Mouse (Mus musculus): ENCODE data around the gene Ptpn22. TPM values are rescaled to one million over a fixed set of nuclear protein-coding genes. Genes with fewer than 3 reads are reported as not detected.
"Not testable (repeated sequence)": the region's sequence is repeated elsewhere in the genome, so short reads cannot be mapped to it uniquely, and the experiment has no call there.

The Ptpn22 gene
- polyA plus RNA-seq (2015; fragmentation: Nextera tagmentation; extraction: Ambion mirVana) = 2.0 and 2.2 TPM in 2 replicates

GRCm38 (mm10) chr3:103858881-103859801 lies at the start of gene Ptpn22:
Gene Ptpn22, plus strand, starts transcription at chr3:103859795.
- Histone ChIP-seq H3K9ac (no peak within 1 kb of the TSS), H3K4me3 (replicated peaks) (peak within 1 kb of the TSS; percentile 4)
- no peak for DNase-seq

GRCm38 (mm10) chr3:103809799-103810150 lies 49.8 kb upstream of the Ptpn22 start:
- H3K9ac ChIP-seq = peak overlapping the region; percentile 94
- WGBS (ENCODE audit: insufficient replicate concordance) = 2% methylated on average over 14 of the region's 14 CpGs
- peak overlapping the region; percentile 73 for H3K4me2 ChIP-seq
- peak; percentile 63 for ATAC-seq (ENCODE audit: low read depth)
- peaks cover 45% of the 10 kb centered on the region for H3K36me3 ChIP-seq
- H3K27me3 ChIP-seq = no peaks in the 10 kb centered on the region
- H3K27ac ChIP-seq = peak overlapping the region; percentile 97
- H3K4me1 ChIP-seq (replicated peaks) = peaks cover 50% of the 10 kb centered on the region
- peak overlapping the region; percentile 85 for H3K4me3 ChIP-seq (replicated peaks)
- DNase-seq = no peak
- H3K9me3 ChIP-seq (replicated peaks) = no peaks in the 10 kb centered on the region

More at GRCm38 (mm10) chr3:103858881-103859801, at the start of gene Ptpn22:
- no peaks in the 10 kb centered on the region for H3K9me3 ChIP-seq (replicated peaks)
- H3K36me3 ChIP-seq = no peaks in the 10 kb centered on the region
- peak within 1 kb of the TSS; percentile 44 for H3K27ac ChIP-seq
- H3K4me2 ChIP-seq = peak within 1 kb of the TSS; percentile 25
- WGBS (ENCODE audit: insufficient replicate concordance) = 26% methylated on average over 12 of the region's 12 CpGs
- H3K4me1 ChIP-seq (replicated peaks) = peaks cover 9% of the 10 kb centered on the region; the same call in 1 of the 2 replicates
- peak; percentile 29; the same call in 1 of the 2 replicates for ATAC-seq (ENCODE audit: low read depth)
- no peaks in the 10 kb centered on the region for H3K27me3 ChIP-seq

- 67% methylated on average over 6 of the region's 6 CpGs for WGBS (ENCODE audit: insufficient replicate concordance)
- peak overlapping the region; percentile 73 for H3K4me2 ChIP-seq
- peak overlapping the region; percentile 94 for H3K9ac ChIP-seq
- H3K27me3 ChIP-seq = no peaks in the 10 kb centered on the region
- peak overlapping the region; percentile 85 for H3K4me3 ChIP-seq (replicated peaks)
- H3K4me1 ChIP-seq (replicated peaks) = peaks cover 41% of the 10 kb centered on the region
- peak overlapping the region; percentile 97 for H3K27ac ChIP-seq
- ATAC-seq (ENCODE audit: low read depth) (no peak), DNase-seq (no peak)
- H3K36me3 ChIP-seq = peaks cover 46% of the 10 kb centered on the region
- no peaks in the 10 kb centered on the region for H3K9me3 ChIP-seq (replicated peaks)
These were observed 48.6 kb upstream of the Ptpn22 start for GRCm38 (mm10) chr3:103810967-103811366.

GRCm38 (mm10) chr3:103827548-103827947 lies 32.0 kb upstream of the Ptpn22 start:
- H3K27me3 ChIP-seq = no peaks in the 10 kb centered on the region
- no peak overlapping the region for H3K4me2 ChIP-seq
- ATAC-seq (ENCODE audit: low read depth) (no peak), DNase-seq (no peak)
- no peak overlapping the region for H3K27ac ChIP-seq
- H3K9ac ChIP-seq = no peak overlapping the region
- no peak overlapping the region for H3K4me3 ChIP-seq (replicated peaks)
- no peaks in the 10 kb centered on the region for H3K9me3 ChIP-seq (replicated peaks)
- H3K36me3 ChIP-seq = peaks cover 15% of the 10 kb centered on the region
- H3K4me1 ChIP-seq (replicated peaks) = peaks cover 17% of the 10 kb centered on the region

GRCm38 (mm10) chr3:103829036-103829435 lies 30.6 kb upstream of the Ptpn22 start:
- H3K4me3 ChIP-seq (replicated peaks) = no peak overlapping the region

GRCm38 (mm10) chr3:103830681-103831080 lies 28.9 kb upstream of the Ptpn22 start:
- H3K4me2 ChIP-seq; H3K36me3 ChIP-seq; ATAC-seq (ENCODE audit: low read depth); H3K27ac ChIP-seq; H3K4me3 ChIP-seq (replicated peaks); DNase-seq; H3K9ac ChIP-seq; H3K27me3 ChIP-seq; H3K9me3 ChIP-seq (replicated peaks): not testable (repeated sequence)
- peaks cover 25% of the 10 kb centered on the region for H3K4me1 ChIP-seq (replicated peaks)
- WGBS (ENCODE audit: insufficient replicate concordance) = 83% methylated on average over 1 of the region's 1 CpGs

More at GRCm38 (mm10) chr3:103829036-103829435, 30.6 kb upstream of the Ptpn22 start:
- ATAC-seq (ENCODE audit: low read depth) (no peak), DNase-seq (no peak)
- Histone ChIP-seq H3K4me2 (no peak overlapping the region), H3K4me1 (replicated peaks) (peaks cover 25% of the 10 kb centered on the region), H3K27ac (no peak overlapping the region), H3K9ac (no peak overlapping the region), H3K36me3 (peaks cover 4% of the 10 kb centered on the region), H3K9me3 (replicated peaks) (no peaks in the 10 kb centered on the region), H3K27me3 (no peaks in the 10 kb centered on the region)
- WGBS (ENCODE audit: insufficient replicate concordance) = 77% methylated on average over 3 of the region's 3 CpGs

GRCm38 (mm10) chr3:103831146-103831545 lies 28.4 kb upstream of the Ptpn22 start:
- H3K9ac ChIP-seq = no peak overlapping the region
- H3K27me3 ChIP-seq = no peaks in the 10 kb centered on the region
- ATAC-seq (ENCODE audit: low read depth) (no peak), DNase-seq (no peak)
- 76% methylated on average over 7 of the region's 7 CpGs for WGBS (ENCODE audit: insufficient replicate concordance)
- peaks cover 25% of the 10 kb centered on the region for H3K4me1 ChIP-seq (replicated peaks)
- H3K9me3 ChIP-seq (replicated peaks) = no peaks in the 10 kb centered on the region
- no peak overlapping the region for H3K4me3 ChIP-seq (replicated peaks)
- no peak overlapping the region for H3K27ac ChIP-seq
- no peak overlapping the region for H3K4me2 ChIP-seq
- peaks cover 4% of the 10 kb centered on the region for H3K36me3 ChIP-seq

- Histone ChIP-seq H3K4me2 (peak within 1 kb of the TSS; percentile 39), H3K4me3 (replicated peaks) (no peak within 1 kb of the TSS), H3K9ac (no peak within 1 kb of the TSS), H3K4me1 (replicated peaks) (peaks cover 25% of the 10 kb centered on the region), H3K27ac (peak within 1 kb of the TSS; percentile 69), H3K9me3 (replicated peaks) (no peaks in the 10 kb centered on the region), H3K27me3 (no peaks in the 10 kb centered on the region), H3K36me3 (no peaks in the 10 kb centered on the region)
- peak; percentile 79 for ATAC-seq (ENCODE audit: low read depth)
- DNase-seq = no peak
These were observed 27.2 kb upstream of the Ptpn22 start, which contains the start of gene Bcl2l15 for GRCm38 (mm10) chr3:103832426-103832825. Gene Bcl2l15, plus strand, starts transcription at chr3:103832601.

GRCm38 (mm10) chr3:103834001-103834400 lies 25.6 kb upstream of the Ptpn22 start:
- H3K4me3 ChIP-seq (replicated peaks) = no peak overlapping the region
- peaks cover 25% of the 10 kb centered on the region for H3K4me1 ChIP-seq (replicated peaks)
- H3K27ac ChIP-seq = no peak overlapping the region
- H3K36me3 ChIP-seq = no peaks in the 10 kb centered on the region
- DNase-seq = no peak
- H3K9me3 ChIP-seq (replicated peaks) = no peaks in the 10 kb centered on the region
- no peak overlapping the region for H3K4me2 ChIP-seq
- no peak overlapping the region for H3K9ac ChIP-seq
- ATAC-seq (ENCODE audit: low read depth) = no peak
- H3K27me3 ChIP-seq = no peaks in the 10 kb centered on the region
- WGBS (ENCODE audit: insufficient replicate concordance) = 88% methylated on average over 2 of the region's 2 CpGs

GRCm38 (mm10) chr3:103835272-103835950 lies 24.2 kb upstream of the Ptpn22 start:
- DNase-seq = no peak
- WGBS (ENCODE audit: insufficient replicate concordance) = 71% methylated on average over 6 of the region's 6 CpGs
- no peak overlapping the region for H3K27ac ChIP-seq
- no peak overlapping the region for H3K4me3 ChIP-seq (replicated peaks)
- H3K36me3 ChIP-seq = no peaks in the 10 kb centered on the region
- H3K4me2 ChIP-seq = no peak overlapping the region
- no peak overlapping the region for H3K9ac ChIP-seq
- H3K4me1 ChIP-seq (replicated peaks) = peaks cover 25% of the 10 kb centered on the region
- ATAC-seq (ENCODE audit: low read depth) = no peak
- H3K9me3 ChIP-seq (replicated peaks) = no peaks in the 10 kb centered on the region
- H3K27me3 ChIP-seq = no peaks in the 10 kb centered on the region

- Histone ChIP-seq H3K9ac (no peak overlapping the region), H3K27me3 (no peaks in the 10 kb centered on the region), H3K27ac (no peak overlapping the region), H3K36me3 (no peaks in the 10 kb centered on the region), H3K4me1 (replicated peaks) (peaks cover 24% of the 10 kb centered on the region), H3K9me3 (replicated peaks) (no peaks in the 10 kb centered on the region), H3K4me2 (no peak overlapping the region), H3K4me3 (replicated peaks) (no peak overlapping the region)
- ATAC-seq (ENCODE audit: low read depth) (no peak), DNase-seq (no peak)
- 72% methylated on average over 10 of the region's 10 CpGs for WGBS (ENCODE audit: insufficient replicate concordance)
These were observed 23.7 kb upstream of the Ptpn22 start for GRCm38 (mm10) chr3:103835951-103836310.
